Mouse (Mus musculus) heart, adult 18-20 months (tissue): ENCODE measurements around the gene Spg21. TPM values are rescaled to one million over a fixed set of nuclear protein-coding genes. Genes with fewer than 3 reads are reported as not detected.
A peak's percentile ranks its signal among the peaks of the same experiment; 100 is the strongest.

Source experiments
- DNase-seq, 2 experiments: peaks; one replicate each; pipeline ENCODE4 v3.0.0; 2021 to 2022; ENCODE audit warnings: mixed read lengths in 1 of 2
- long read RNA-seq, 2 experiments: library from polyadenylated mRNA; stranded (forward); transcript quantifications; one replicate each; pipeline ENCODE4 v2.0.0; 2021
- total RNA-seq, 2 experiments: library from RNA; stranded (reverse); gene quantifications; 2 replicates each; pipeline ENCODE4 v1.2.3; 2021

The Spg21 gene
- total RNA-seq, result 10 to 100 TPM; 16.0 to 22.0 TPM
- long read RNA-seq, experiment 1, transcript Spg21-201 (9 exons, 2,680 nt), result major isoform, 20 of 20 reads
- long read RNA-seq, experiment 1, partial matches to known transcripts, result 0 of 20 reads
- long read RNA-seq, experiment 1, other reads (novel, unspliced or antisense), result 0 of 20 reads
- long read RNA-seq, experiment 2, transcript Spg21-201 (9 exons, 2,680 nt), result major isoform, 9 of 9 reads
- long read RNA-seq, experiment 2, partial matches to known transcripts, result 0 of 9 reads
- long read RNA-seq, experiment 2, other reads (novel, unspliced or antisense), result 0 of 9 reads

DNA sequence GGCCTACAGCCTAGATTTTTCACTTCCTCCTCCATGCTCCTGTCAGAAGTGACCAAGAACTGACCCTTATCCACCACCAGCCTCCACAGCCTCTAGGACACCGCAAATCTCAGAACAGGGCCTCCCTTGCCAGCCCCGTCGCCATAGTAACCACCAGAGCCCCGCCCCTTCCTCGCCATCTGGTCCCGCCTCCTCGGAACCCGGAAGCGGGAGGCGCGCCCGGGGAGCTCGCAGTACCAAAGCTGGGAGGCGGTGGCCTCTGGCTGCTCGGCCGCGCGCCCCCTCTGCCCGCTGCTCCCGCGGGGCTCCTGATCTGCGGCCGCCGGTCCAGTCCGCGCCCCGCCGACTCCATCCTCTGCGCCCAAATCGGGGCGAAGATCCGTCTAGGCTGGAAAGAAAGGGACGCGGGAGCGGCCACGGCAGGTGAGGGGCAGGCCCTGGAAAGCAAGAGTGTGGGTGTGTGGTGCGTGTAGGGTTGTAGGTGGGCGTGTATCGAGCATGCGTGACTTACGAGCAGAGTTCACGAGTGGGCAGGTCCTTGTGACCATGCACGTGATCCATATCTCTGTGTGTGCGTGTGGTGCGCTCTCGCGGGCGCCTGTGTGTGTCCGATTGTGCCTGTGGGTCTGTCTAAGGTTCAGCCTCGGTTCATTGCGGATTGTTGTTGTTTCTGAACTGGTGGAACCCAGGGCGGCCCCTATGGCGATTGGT is at the start of gene Spg21:
Gene Spg21 (plus strand): TSS at position 216 of the 711 bp plus-strand sequence.
- peak; percentile 97 to 98 for DNase-seq

DNA sequence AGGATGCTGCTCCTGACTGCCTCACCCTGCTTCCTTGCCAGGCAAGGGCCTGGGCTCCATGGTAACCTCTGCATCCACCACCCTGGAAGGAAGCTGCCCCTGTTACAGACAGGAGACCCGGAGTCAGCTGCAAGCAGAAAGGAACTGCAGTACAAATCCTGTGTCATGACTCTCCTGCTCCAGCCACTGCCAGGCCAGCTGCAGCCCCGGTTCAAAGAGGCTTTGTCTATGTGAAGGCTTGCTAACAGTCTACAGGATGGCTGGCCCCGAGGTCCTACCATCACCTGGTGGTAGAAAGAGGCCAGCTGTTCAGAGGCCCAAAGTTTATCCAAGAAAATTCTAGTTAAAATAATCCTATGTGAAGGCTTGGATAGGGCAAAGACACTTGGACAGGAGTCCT is 49.4 kb upstream of the Spg21 start:
- DNase-seq, result no peak

DNA sequence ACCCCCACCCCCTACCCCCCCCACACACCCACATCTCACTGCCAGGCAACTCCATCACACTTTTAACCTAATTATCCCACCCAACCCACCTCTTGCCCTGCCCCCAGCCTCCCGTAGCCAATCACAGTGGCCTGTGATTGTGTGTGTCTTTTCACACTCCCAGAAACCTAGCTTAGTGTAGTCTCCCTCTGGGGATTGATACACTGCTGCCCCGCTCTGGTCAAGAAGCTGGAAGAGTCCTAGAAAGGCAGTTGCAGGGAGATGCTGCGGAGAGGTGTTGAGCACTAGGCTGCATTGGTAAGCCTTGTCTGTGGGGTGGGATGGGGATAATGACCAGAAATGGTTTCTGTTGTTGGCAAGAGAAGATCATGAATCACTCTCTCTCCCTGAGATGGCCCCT is 43.0 kb upstream of the Spg21 start:
- DNase-seq, result no peak

DNA sequence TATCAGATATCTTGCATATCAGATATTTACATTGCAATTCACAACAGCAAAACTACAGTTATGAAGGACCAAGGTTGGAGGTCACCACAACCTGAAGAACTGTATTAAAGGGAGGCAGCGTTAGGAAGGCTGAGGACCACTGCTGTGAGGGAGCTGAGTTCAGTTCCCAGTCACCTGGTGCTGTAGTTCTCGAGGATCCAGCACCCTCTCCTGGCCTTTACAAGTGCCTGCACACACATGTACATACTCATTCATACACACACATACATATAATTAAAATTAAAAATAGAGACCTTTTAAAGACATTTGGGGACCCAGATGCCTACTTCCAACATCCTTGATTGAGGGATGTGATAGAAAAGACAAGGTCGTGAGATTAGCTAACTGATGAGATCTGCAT is 41.1 kb upstream of the Spg21 start:
- DNase-seq, result no peak

DNA sequence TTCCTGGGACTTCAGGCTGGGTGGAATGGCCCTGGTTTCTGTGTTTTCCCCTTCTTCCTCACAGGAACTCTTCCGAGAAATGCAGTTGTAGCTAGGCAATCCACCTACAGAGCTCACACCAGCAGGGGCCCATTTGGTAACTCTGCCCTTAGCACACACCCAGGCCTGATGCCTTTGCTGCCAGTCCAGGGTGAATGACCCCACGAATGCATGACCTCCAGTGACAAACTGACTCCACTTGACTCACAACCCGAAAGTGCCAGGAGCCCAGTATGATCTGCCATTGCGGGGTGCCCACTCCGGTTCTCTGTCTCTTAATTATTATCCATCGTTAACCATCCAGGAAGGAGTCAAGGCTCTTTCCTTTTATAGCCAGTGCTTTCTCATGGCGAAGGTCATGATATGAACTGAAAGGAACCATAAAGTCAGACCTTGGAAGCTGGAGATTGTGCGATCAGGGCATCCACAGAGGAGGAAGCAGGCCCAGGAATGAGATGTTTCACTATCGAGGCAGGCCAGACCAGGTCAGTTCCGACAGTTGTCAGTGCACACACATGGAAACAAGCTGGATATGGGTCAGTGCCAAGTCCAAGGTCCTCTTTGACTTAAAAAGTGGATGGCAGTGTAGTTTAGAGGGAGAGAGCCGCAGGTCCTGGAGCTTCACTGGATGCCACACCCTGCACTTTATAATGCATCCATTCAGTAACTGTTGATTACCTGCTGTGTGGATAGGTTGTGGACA is 37.8 kb upstream of the Spg21 start, which contains the start of gene Slc51b:
Gene Slc51b (minus strand): TSS at position 196 of the 742 bp plus-strand sequence.
- no peak for DNase-seq

DNA sequence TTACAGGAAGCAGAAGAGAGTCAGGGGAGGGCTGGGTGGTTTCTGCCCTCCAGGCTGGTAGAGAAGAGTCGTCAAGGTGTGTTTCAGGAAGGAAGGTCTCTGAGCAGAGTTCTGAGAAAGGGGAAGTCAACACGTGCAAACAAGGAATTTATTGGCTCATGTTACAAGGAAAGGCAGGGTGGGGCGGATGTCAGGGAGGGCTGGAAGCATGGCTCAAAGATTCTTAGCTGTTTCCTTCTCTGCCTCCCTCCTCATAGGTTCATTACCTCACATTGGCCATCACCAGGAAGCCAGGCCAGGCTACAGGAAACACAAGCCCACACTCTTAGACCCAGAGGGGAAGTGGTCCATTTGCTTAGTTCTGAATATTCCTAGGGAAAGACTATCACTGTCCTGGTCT is 36.4 kb upstream of the Spg21 start:
- no peak for DNase-seq

DNA sequence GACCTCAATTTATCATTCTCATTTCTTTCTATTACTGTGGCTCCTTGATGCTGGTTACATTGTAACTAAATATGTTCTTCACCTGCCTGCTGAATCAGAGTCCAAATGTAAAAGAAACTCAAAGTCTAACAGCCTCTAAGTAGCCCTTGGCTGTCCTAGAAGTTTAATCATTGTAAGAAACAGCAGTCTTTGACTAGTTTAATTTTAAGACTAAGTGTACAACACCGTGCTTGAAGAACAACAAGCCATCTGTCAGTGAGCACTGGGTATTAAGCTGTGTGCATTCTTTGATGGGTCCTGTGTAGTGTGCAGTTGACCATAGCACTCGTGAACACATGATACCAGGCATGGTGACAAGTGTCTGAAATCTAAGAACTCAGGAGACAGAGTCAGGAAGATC is 33.2 kb upstream of the Spg21 start:
- DNase-seq, result no peak

DNA sequence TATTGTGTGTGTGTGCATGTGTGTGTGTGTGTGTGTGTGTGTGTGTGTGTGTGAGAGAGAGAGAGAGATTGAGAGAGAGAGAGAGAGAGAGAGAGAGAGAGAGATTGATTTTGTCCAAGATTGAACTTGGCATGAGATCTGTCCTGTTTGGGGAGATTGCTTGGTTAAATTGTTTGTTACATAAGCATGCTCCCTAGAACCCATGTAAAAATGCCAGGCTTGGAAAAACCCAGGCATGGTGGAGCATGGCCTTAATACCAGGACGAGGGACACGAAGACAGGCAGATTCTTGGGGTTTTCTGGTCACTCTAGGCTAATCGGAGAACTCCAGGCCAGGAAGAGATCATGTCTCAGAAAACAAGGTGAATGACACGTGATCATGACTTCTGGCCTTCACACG is 32.7 kb upstream of the Spg21 start:
- DNase-seq, result no peak

DNA sequence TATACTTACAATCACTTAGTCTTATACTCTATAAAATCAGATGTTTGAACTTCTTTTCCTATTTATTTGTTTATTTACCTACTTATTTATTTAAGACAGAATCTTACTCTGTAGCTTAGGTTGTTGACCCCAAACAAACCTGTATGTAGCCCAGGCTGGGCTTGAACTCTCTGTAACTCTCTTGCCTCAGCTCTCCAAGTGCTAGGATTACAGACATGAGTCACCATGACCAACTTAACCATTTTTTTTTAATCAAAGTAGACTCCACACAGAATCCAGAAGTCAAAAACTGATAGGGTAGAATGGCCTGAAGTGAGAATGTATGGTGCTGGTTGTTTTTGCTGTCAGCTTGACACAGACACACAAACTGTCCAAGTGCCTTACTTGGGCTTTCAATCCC is 30.3 kb upstream of the Spg21 start:
- no peak for DNase-seq

DNA sequence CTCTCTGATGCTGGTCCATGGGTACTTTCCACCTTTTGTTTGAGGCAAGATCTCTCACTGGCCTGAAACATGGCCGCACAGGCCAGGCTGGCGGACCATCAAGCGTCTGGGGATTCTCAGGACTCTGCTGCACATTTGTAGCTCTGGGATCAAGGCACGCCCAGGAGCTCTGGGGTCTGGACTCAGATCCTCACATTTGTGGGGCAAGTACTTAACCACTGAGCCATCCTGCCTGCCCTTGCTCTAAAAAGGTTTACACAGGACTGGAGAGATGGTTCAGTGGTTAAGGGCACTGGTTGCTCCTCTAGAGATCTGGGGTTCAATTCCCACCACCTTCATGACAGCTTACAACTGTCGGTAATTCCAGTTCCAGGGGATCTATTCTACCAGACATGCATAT is 29.8 kb upstream of the Spg21 start:
- no peak for DNase-seq

DNA sequence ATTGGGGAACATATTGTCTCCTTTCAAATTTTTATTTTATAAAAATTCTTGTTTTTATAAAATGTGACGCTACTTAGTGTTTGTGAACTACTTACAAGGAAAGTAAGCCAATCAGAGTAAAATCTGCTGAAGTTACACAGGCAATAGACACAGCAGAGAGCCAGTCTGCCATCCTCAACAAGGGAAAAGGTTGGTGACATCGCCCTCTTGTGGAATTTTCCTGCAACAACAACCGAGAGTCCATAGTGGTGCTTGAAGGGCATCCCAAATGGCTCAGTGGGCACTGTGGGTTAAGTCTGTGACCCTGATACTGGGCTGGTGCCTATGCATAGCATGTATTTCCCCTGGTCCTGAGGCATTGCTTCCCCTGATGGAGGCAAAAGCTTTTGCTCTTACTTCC is 28.5 kb upstream of the Spg21 start:
- DNase-seq, result peak; percentile 82 to 93

DNA sequence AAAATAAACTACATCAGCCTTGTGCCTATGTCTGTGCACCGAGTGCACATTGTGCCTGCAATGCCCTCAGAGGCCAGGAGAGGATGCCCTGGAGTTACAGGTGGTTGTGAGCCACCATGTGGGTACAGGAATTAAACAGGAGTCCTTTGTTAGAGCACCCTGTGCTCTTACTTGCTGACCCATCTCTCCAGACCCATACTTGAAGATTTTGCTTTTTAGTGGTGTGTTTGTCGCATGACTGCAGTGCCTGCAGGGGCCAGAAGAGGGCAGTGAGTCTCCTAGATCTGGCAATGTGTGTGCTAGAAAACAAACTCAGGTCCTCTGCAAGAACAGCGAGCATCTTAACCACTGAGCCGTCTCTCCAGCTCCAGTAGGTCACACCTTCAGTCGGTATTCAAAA is 26.6 kb upstream of the Spg21 start:
- peak in 1 of 2 experiments; percentile 44 for DNase-seq

DNA sequence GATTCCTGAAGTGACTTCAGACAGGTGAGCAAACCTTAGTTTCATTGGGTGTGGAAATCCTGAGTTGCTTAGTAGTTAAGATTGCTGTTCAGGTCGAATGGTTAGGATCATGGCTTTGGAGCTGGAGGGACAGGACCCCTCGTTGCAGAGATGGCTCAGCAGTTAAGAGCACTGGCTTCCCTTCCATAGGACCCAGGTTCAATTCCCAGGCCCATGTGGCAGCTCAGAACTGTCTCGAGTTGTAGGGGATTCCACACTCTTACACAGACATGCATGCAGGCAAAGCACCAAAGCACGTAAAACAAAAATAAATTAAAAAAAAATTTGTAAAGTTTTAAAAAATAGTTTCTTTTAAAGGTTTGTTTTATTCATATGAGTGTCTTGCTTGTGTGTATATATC is 25.5 kb upstream of the Spg21 start:
- no peak for DNase-seq

DNA sequence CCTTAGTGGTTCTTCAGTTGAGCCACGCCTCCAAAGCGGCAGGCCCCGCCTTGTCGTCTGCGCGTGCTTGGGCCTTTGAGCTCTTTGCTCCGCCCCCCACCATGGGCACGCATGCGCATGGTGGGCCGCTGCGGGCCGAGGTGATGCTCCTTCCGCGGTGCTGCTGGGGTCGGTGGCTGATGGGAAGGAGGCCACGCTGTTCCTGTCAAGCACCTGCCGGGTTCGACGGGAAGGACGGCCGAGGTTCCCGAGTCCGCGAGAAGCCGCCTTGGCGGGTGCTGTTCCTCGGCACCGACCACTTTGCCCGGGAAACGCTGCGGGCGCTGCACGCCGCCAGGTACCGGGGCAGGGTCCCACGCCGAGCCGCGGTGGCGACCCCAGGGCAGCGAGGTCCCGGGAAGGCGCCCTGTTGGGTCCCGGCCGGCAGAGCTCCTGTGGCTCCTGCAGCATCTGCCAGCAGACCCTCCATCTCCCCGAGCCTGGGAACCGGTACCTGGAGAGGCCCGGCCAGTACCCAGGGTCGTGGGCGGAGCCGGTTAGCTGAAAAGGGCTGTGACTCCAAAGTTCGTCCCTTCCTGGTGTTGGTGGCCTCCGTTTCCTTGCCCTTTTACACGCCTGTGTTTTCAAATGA is 25.0 kb upstream of the Spg21 start, which contains the start of gene Mtfmt:
Gene Mtfmt (plus strand): TSS at position 112 of the 631 bp plus-strand sequence.
- DNase-seq, result peak; percentile 94 to 97

DNA sequence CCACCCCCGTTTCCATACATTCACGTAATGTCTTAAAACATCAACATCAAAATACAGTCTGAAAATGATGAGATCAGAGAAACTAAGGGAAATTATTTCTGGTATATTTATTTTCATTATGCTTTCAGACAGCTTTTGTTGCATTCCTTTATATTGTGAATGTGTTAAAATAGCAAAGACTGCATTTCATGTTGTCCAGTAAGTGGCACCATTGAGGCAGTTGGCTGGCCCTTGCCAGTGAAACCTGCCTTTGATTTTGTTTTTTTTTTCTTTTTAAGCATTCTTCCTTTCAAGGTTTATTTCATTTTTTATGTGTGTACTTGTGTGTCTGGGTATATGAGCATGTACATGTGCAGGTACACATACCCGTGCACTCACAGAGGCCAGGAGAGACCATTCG is 16.1 kb upstream of the Spg21 start:
- DNase-seq, result no peak

DNA sequence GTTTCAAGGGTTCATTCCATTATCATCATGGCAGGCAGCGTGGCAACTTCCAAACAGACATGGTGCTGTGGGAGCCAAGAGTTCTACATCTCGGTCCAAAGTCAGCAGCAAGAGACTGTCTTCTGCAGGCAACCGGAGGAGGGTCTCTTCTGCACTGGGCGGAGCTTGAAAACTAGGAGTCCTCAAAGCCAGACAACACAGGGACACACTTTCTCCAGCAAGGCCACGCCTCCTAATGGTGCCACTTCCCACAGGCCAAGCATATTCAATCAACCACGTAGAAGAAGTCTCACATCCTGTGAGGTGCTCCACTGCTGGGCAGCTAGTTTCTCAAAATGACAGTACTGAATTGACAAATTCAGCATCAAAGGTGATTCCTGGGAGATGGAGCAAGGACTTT is 12.8 kb upstream of the Spg21 start:
- no peak for DNase-seq

DNA sequence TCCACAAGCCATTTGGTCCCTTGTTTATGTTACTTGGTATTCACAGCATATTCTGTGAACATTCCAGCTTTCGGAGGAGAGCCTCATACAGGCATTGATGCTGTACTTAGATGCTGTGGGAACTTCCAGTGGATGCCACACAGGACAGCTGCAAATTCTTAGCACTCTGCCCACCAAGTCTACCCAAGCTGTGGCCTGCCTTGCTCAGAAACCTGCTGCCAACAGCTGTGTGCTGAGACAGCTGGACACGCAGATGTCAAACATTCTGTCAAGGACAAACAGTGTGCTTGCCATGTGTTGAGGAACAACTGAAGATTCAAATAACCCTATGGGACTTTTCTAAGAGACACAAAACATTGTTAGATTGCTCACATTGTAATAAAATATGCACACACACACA is 1.8 kb upstream of the Spg21 start:
- no peak for DNase-seq

DNA sequence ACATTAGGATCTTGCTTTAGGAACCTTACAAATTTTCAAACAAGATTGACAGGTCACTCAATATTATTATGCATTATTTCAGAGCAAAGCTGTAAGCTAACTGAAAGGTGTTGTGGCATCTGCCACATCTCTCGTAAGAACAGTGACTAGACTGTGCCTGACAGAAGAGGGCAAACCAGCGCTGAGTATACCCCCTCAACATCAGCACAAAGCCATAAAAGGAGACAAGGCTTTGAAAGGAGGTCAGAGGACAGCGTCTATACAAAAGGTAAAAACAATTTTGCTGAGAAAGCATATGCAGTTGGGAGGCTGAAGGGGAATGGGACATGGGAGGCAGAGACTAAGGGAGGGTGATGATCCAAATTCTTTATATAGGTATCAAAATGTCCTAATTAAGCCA is 549 bp upstream of the Spg21 start:
- DNase-seq, result peak in 1 of 2 experiments; percentile 12

DNA sequence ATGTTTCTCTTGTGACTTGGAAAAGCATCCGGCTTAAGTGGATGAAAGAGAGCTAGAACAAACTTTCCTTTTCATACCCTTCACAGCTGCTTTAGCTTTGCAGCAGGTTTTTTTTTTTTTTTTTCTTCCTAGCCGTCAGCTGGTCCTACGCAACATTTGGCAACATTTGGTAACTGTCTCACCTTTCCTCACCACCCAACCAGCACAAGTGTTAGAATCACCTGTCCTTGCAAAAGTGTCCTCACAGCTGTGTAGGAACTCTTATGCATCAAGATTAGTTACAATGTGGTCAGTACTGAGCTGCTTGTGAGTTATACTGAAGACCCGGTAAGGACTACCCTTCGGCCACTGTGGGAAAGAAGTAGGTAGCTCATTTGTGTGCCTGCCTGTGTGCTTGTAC is 1.8 kb downstream of the Spg21 start:
- no peak for DNase-seq

DNA sequence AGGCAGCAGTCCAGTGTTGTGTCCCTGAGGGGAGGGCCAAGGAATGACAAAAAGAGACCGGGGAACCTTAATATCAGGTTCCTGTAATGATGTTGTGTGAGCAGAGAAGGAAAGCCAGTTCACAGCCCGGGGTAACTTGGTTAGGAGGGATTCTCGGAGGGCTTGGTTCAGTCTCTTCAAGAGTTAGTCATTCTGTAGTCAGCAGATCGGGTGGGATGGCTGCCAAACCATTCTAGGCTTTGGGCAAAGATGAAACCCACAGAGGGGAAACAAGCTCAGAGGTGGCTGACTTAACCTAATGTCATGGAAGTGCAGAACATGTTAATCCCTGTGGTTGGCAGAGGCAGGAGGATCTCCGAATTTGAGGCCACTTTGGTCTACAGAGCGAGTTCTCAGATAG is 3.4 kb downstream of the Spg21 start:
- peak; percentile 34 to 52 for DNase-seq

DNA sequence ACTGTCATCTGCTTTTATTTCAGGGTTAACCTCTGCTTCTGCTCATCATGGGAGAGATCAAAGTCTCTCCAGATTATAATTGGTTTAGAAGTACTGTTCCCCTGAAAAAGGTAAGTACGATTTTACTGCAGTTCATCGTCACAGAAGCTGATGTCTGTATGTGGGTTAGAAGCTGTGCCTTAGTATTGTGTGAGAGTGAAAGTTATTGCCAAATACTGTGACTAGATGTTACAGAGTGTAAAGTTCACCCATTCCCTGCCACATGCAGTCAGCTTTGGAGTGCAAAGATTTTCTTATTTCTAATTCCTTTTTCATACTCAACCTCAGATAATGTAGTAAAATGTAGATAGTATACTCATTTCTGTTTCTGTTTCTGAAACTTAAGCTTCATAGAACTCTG is 4.5 kb downstream of the Spg21 start:
- no peak for DNase-seq

DNA sequence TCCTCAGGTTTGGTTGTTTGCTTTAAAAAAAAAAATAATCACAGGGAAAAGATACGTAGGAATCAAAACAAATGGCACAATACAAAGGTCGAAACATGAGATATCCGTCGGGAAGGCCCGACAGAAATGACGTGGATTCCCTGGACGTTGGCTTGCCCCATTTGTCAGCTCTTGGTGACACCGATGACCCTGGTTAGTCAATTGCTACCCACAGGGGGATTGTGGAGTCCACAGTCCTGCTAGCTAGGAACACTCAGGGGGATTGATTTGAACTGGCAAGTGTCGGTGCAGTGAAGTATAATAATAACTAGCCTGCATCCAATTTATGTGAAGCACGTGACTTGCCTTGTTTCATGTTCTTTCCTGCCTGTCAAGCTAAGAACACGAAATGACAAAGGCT is 6.9 kb downstream of the Spg21 start:
- no peak for DNase-seq

DNA sequence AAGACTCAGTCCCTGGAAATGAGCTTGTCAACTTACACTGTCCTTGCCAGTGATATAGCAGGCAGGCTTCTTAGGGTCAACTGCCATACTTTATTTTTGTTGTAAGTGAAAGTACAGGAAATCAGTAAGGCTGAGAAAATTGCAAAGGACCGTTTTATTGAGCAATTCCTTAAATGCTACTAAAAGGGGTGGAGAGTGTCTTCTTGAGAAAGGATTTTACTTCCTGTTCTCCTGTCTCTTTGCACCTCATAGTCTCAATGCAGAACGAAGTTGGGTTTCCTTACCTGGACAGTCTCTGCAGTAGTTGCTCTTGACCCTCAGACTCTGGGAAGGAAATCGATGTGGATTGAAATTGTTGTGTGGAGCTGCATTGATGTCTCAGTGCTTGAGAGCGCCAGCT is 12.0 kb downstream of the Spg21 start:
- DNase-seq, result no peak
